Mouse (Mus musculus): ENCODE measurements around the gene Spata1. TPM values are rescaled to one million over a fixed set of nuclear protein-coding genes. Genes with fewer than 3 reads are reported as not detected.

Gene Spata1
- polyA plus RNA-seq, 1 experiment from 2014 or later: 4.6 TPM

DNA sequence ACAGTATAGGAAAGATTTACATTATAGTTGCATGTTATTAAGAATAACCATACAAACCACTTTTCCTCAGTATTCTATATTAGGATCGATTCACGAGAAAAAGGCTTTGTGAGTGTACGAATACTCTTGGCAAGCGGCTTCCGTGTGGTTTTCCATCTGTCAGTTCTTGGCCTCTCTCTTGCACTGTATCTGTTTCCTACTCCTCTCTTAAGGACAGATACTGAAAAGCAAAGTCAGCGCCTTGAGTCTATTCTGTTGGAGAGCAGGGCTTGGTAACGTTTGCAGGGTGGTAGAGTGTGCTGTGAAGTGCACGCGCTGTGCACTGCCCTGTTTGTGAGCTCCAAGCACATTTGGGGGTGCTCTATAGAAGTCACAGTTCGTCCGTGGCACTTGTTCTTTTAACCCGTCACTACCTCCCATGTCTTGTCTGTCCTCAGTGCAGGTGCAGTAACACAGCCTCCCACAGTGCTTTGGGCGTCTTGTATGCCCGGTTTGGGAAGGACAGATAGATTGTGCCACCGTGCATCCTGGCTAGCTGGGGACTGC lies 79.5 kb downstream of the Spata1 start:
- Histone ChIP-seq H3K4me2 (no peak overlapping the region), H3K27me3 (replicated peaks; ENCODE audit: control insufficient read depth, insufficient read depth, low read length) (no peaks in the 10 kb centered on the region), H3K9me3 (ENCODE audit: control insufficient read depth, low read length) (no peaks in the 10 kb centered on the region), H3K36me3 (ENCODE audit: control insufficient read depth, insufficient read depth, low read length) (peaks cover 26% of the 10 kb centered on the region), H3K9ac (ENCODE audit: low read depth, low read length) (no peak overlapping the region), H3K27ac (ENCODE audit: low read depth, low read length) (no peak overlapping the region), H3K4me1 (replicated peaks; ENCODE audit: control insufficient read depth, insufficient read depth, low read length) (peaks cover 13% of the 10 kb centered on the region), H3K4me3 (ENCODE audit: low read depth, low read length) (no peak overlapping the region)
- 84% methylated on average over 15 of the region's 15 CpGs for WGBS
- no peak for ATAC-seq (replicated peaks; ENCODE audit: low FRiP score)
- no peak for DNase-seq (ENCODE audit: low spot score)

DNA sequence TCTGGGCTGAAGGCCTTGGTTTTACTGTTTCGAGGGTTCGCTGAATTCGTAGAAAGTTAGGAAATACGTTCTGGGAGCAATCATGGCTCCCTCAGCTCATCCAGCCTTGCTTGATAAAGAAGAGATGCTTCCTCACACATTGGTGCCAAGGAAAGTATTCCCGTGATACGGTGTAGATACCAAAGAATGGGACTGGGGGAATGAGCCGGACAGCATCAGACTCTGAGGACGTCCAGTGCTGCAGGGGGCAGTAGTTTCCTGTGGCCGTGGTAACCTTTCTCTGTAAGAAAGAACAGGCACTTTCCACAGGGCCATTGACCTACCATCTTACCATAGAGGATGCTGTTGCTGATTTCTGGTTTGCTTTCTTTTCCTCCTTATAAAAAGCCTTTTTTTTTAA lies 80.0 kb downstream of the Spata1 start:
- Histone ChIP-seq H3K4me1 (replicated peaks; ENCODE audit: control insufficient read depth, insufficient read depth, low read length) (peaks cover 11% of the 10 kb centered on the region), H3K36me3 (ENCODE audit: control insufficient read depth, insufficient read depth, low read length) (peaks cover 26% of the 10 kb centered on the region), H3K27me3 (replicated peaks; ENCODE audit: control insufficient read depth, insufficient read depth, low read length) (no peaks in the 10 kb centered on the region), H3K4me2 (no peak overlapping the region), H3K9ac (ENCODE audit: low read depth, low read length) (no peak overlapping the region), H3K4me3 (ENCODE audit: low read depth, low read length) (no peak overlapping the region), H3K27ac (ENCODE audit: low read depth, low read length) (no peak overlapping the region), H3K9me3 (ENCODE audit: control insufficient read depth, low read length) (no peaks in the 10 kb centered on the region)
- ATAC-seq (replicated peaks; ENCODE audit: low FRiP score) (no peak), DNase-seq (ENCODE audit: low spot score) (no peak)
- WGBS: 82% methylated on average over 9 of the region's 9 CpGs

DNA sequence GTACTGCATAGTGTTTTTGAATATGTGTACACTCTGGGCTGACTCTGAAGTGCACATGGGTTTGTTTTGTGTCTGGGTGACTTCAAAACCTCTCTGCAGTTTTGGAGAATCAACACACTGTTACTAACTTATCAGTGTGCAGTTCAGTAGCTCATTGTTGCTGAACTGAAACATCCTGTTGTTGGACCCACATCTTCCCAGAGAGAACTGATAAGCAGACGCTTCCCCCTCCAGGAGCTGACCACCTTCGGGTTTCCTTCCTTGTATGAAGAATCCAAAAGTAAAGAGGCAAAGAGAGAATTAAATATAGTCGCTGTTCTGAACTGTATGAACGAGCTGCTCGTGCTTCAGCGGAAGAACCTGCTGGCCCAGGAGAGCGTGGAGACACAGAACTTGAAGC lies 80.7 kb downstream of the Spata1 start:
- H3K9ac ChIP-seq (ENCODE audit: low read depth, low read length): no peak overlapping the region
- no peaks in the 10 kb centered on the region for H3K27me3 ChIP-seq (replicated peaks; ENCODE audit: control insufficient read depth, insufficient read depth, low read length)
- DNase-seq (ENCODE audit: low spot score) (no peak), ATAC-seq (replicated peaks; ENCODE audit: low FRiP score) (no peak)
- no peaks in the 10 kb centered on the region for H3K9me3 ChIP-seq (ENCODE audit: control insufficient read depth, low read length)
- no peak overlapping the region for H3K4me2 ChIP-seq
- peaks cover 9% of the 10 kb centered on the region; the same call in 1 of the 2 replicates for H3K4me1 ChIP-seq (replicated peaks; ENCODE audit: control insufficient read depth, insufficient read depth, low read length)
- peaks cover 26% of the 10 kb centered on the region for H3K36me3 ChIP-seq (ENCODE audit: control insufficient read depth, insufficient read depth, low read length)
- no peak overlapping the region for H3K4me3 ChIP-seq (ENCODE audit: low read depth, low read length)
- no peak overlapping the region for H3K27ac ChIP-seq (ENCODE audit: low read depth, low read length)
- 50% methylated on average over 7 of the region's 7 CpGs for WGBS

DNA sequence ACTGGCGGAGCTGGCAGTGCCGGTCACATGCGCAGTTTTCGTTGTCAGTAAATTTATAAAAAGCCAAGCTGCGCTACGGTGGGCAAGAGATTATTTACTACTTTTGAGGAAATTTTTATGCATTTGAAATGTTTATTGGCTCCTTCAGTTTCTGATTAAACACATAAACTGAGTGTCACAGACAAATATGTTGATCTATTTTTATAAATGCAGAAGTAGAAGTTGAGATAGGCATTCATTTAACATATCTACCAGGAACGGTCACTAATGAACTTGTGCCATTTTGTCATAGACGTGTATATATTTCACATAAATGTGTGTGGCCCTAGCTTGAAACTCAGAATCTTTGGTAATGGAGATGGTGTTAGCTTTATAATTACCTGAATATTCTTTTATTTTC lies 81.7 kb downstream of the Spata1 start:
- no peak overlapping the region for H3K9ac ChIP-seq (ENCODE audit: low read depth, low read length)
- H3K4me2 ChIP-seq: no peak overlapping the region
- no peaks in the 10 kb centered on the region for H3K27me3 ChIP-seq (replicated peaks; ENCODE audit: control insufficient read depth, insufficient read depth, low read length)
- ATAC-seq (replicated peaks; ENCODE audit: low FRiP score): no peak
- DNase-seq (ENCODE audit: low spot score): no peak
- H3K9me3 ChIP-seq (ENCODE audit: control insufficient read depth, low read length): no peaks in the 10 kb centered on the region
- peaks cover 13% of the 10 kb centered on the region; the same call in 1 of the 2 replicates for H3K4me1 ChIP-seq (replicated peaks; ENCODE audit: control insufficient read depth, insufficient read depth, low read length)
- no peak overlapping the region for H3K4me3 ChIP-seq (ENCODE audit: low read depth, low read length)
- no peak overlapping the region for H3K27ac ChIP-seq (ENCODE audit: low read depth, low read length)
- 91% methylated on average over 8 of the region's 8 CpGs for WGBS
- H3K36me3 ChIP-seq (ENCODE audit: control insufficient read depth, insufficient read depth, low read length): peaks cover 24% of the 10 kb centered on the region

DNA sequence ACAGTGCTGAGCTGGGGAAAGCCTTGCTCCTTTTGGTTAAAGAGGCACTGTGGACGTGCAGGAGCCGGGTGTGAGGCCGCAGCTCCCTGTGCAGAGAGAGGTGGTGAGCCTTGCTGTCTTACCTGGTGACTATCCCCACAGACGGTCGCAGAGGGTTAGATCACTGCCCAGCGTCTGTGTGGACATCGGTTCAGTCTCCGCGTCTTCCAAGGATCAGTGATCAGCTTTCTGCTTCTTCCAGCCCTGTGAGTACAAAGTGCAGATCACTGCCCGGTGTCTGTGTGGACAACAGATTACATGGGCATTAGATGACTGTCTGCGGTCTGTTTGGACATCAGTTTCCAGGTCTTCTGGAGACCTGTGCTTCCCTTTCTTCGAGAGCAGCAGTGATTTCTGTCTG lies 85.0 kb downstream of the Spata1 start:
- no peak overlapping the region for H3K27ac ChIP-seq (ENCODE audit: low read depth, low read length)
- no peak overlapping the region for H3K9ac ChIP-seq (ENCODE audit: low read depth, low read length)
- WGBS: 94% methylated on average over 12 of the region's 12 CpGs
- no peaks in the 10 kb centered on the region for H3K27me3 ChIP-seq (replicated peaks; ENCODE audit: control insufficient read depth, insufficient read depth, low read length)
- peaks cover 17% of the 10 kb centered on the region for H3K36me3 ChIP-seq (ENCODE audit: control insufficient read depth, insufficient read depth, low read length)
- H3K4me3 ChIP-seq (ENCODE audit: low read depth, low read length): no peak overlapping the region
- peaks cover 39% of the 10 kb centered on the region for H3K4me1 ChIP-seq (replicated peaks; ENCODE audit: control insufficient read depth, insufficient read depth, low read length)
- no peaks in the 10 kb centered on the region for H3K9me3 ChIP-seq (ENCODE audit: control insufficient read depth, low read length)
- no peak for ATAC-seq (replicated peaks; ENCODE audit: low FRiP score)
- no peak overlapping the region for H3K4me2 ChIP-seq
- DNase-seq (ENCODE audit: low spot score): no peak

DNA sequence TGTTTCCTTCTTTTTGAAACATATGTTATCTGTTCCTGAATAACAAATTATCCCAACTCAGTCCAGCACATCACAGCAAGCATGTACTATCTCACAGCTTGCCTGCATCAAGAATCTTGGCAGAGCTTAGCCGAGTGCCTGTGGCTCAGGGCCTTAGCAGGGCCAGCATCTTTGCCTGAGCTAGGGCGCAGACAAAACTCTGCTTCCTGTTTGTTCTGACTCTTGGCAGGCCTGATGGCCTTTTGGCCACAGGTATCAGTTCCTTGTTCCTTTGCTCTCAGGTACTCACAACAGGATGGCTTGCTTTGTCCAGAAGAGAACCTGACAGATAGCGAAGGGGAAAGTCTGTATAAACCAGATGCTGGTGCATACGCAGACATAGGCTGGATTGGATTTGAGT lies 85.6 kb downstream of the Spata1 start:
- Histone ChIP-seq H3K9me3 (ENCODE audit: control insufficient read depth, low read length) (no peaks in the 10 kb centered on the region), H3K9ac (ENCODE audit: low read depth, low read length) (no peak overlapping the region), H3K4me3 (ENCODE audit: low read depth, low read length) (no peak overlapping the region), H3K27ac (ENCODE audit: low read depth, low read length) (no peak overlapping the region), H3K4me1 (replicated peaks; ENCODE audit: control insufficient read depth, insufficient read depth, low read length) (peaks cover 42% of the 10 kb centered on the region), H3K36me3 (ENCODE audit: control insufficient read depth, insufficient read depth, low read length) (peaks cover 11% of the 10 kb centered on the region; the same call in 1 of the 2 replicates), H3K4me2 (no peak overlapping the region), H3K27me3 (replicated peaks; ENCODE audit: control insufficient read depth, insufficient read depth, low read length) (no peaks in the 10 kb centered on the region)
- DNase-seq (ENCODE audit: low spot score) (no peak), ATAC-seq (replicated peaks; ENCODE audit: low FRiP score) (no peak)
- WGBS: 83% methylated on average over 4 of the region's 4 CpGs

DNA sequence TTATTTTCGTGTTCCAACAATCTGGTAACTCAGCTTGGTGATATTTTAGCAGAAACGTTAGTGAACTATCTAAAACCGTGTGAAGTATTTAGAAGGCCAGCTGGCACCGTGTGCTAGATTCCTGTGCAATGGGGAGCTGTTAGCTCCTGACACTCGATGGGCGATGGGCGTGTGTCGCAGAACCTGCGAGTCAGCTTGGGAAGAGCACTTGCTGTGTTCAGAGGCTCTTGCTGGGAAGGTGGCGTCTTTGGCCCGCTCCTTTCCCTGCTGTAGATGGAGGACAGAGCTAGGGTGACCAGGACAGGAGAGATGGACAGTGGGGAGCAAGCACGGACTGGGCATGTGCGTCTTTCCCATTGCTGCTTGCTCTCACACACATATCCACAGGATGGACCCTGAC lies 86.5 kb downstream of the Spata1 start:
- Histone ChIP-seq H3K4me2 (no peak overlapping the region), H3K27me3 (replicated peaks; ENCODE audit: control insufficient read depth, insufficient read depth, low read length) (no peaks in the 10 kb centered on the region), H3K9ac (ENCODE audit: low read depth, low read length) (no peak overlapping the region), H3K36me3 (ENCODE audit: control insufficient read depth, insufficient read depth, low read length) (peaks cover 8% of the 10 kb centered on the region; the same call in 1 of the 2 replicates), H3K27ac (ENCODE audit: low read depth, low read length) (no peak overlapping the region), H3K4me1 (replicated peaks; ENCODE audit: control insufficient read depth, insufficient read depth, low read length) (peaks cover 44% of the 10 kb centered on the region), H3K9me3 (ENCODE audit: control insufficient read depth, low read length) (no peaks in the 10 kb centered on the region), H3K4me3 (ENCODE audit: low read depth, low read length) (no peak overlapping the region)
- WGBS: 92% methylated on average over 13 of the region's 13 CpGs
- DNase-seq (ENCODE audit: low spot score) (no peak), ATAC-seq (replicated peaks; ENCODE audit: low FRiP score) (no peak)

DNA sequence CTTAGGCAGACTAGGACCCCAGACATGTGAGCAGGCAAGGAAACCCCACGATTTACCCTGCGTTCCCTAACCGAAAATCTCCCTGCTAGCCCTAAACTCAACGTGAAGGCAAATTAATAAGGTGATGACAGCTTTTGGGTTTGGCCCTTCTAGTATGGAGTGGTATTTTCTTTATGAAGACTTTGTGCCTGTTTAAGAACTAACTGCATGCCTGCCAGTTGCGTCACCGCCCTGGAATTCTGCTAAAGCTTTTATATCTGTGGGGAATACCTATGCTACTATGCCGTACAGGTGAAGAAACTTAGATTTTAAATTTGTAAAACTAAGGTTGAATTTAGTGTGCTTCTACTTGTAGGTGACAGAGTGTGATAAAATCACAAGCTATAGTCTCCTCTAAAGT lies 87.1 kb downstream of the Spata1 start:
- peaks cover 9% of the 10 kb centered on the region; the same call in 1 of the 2 replicates for H3K36me3 ChIP-seq (ENCODE audit: control insufficient read depth, insufficient read depth, low read length)
- peaks cover 44% of the 10 kb centered on the region for H3K4me1 ChIP-seq (replicated peaks; ENCODE audit: control insufficient read depth, insufficient read depth, low read length)
- DNase-seq (ENCODE audit: low spot score) (no peak), ATAC-seq (replicated peaks; ENCODE audit: low FRiP score) (no peak)
- no peak overlapping the region for H3K9ac ChIP-seq (ENCODE audit: low read depth, low read length)
- H3K4me2 ChIP-seq: no peak overlapping the region
- no peaks in the 10 kb centered on the region for H3K9me3 ChIP-seq (ENCODE audit: control insufficient read depth, low read length)
- 94% methylated on average over 7 of the region's 7 CpGs for WGBS
- no peaks in the 10 kb centered on the region for H3K27me3 ChIP-seq (replicated peaks; ENCODE audit: control insufficient read depth, insufficient read depth, low read length)
- no peak overlapping the region for H3K4me3 ChIP-seq (ENCODE audit: low read depth, low read length)
- H3K27ac ChIP-seq (ENCODE audit: low read depth, low read length): no peak overlapping the region

DNA sequence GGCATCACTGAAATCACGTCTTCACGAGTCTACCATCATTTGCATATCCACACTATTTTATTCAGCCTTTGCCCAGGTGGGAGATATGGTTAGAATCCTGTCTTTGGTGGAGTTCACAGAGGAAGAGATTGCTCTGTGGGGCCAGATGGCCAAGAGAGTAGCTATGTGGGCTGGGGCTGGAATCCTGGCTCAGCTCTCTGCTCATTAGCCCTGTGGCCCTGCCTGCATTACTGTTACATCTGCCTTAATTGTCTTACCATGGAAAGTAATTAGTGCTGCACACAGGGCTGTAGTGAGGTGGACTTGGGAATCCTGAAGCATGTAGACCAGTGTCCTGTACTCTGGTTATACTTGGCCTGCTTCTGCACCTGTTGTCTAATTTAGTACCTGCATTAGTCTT lies 87.5 kb downstream of the Spata1 start:
- ATAC-seq (replicated peaks; ENCODE audit: low FRiP score): no peak
- no peaks in the 10 kb centered on the region for H3K27me3 ChIP-seq (replicated peaks; ENCODE audit: control insufficient read depth, insufficient read depth, low read length)
- 90% methylated on average over 2 of the region's 2 CpGs for WGBS
- H3K27ac ChIP-seq (ENCODE audit: low read depth, low read length): no peak overlapping the region
- H3K4me3 ChIP-seq (ENCODE audit: low read depth, low read length): no peak overlapping the region
- H3K36me3 ChIP-seq (ENCODE audit: control insufficient read depth, insufficient read depth, low read length): peaks cover 6% of the 10 kb centered on the region; the same call in 1 of the 2 replicates
- H3K4me2 ChIP-seq: no peak overlapping the region; the same call in 1 of the 2 replicates
- H3K4me1 ChIP-seq (replicated peaks; ENCODE audit: control insufficient read depth, insufficient read depth, low read length): peaks cover 44% of the 10 kb centered on the region
- no peaks in the 10 kb centered on the region for H3K9me3 ChIP-seq (ENCODE audit: control insufficient read depth, low read length)
- no peak overlapping the region for H3K9ac ChIP-seq (ENCODE audit: low read depth, low read length)
- no peak for DNase-seq (ENCODE audit: low spot score)
